Mouse (Mus musculus) urinary bladder, postnatal 4 days (tissue): ENCODE measurements at regions not wholly inside any gene's neighbourhood (a gene's known extent, or its start where the extent isn't known, plus 50 kb on each side); places are given as distances from the start of the nearest gene placed in this dataset.
A peak's percentile ranks its signal among the peaks of the same experiment; 100 is the strongest.

Experiments used
- DNase-seq, 2 experiments: peaks; one replicate each; pipeline ENCODE4 v3.0.0; 2021 to 2022; ENCODE audit warnings: low spot score in 2 of 2

- no peak for DNase-seq
Observed at GRCm38 (mm10) chr7:128834894-128835293, 90.2 kb downstream of the Sec23ip start.

GRCm38 (mm10) chr7:128836435-128836834 is 91.7 kb downstream of the Sec23ip start:
- DNase-seq = no peak

- no peak for DNase-seq
Observed at GRCm38 (mm10) chr7:128842561-128842960, 97.8 kb downstream of the Sec23ip start.

- DNase-seq = no peak
Observed at GRCm38 (mm10) chr7:128843576-128843975, 98.8 kb downstream of the Sec23ip start.

GRCm38 (mm10) chr7:128849261-128849660 is 104.5 kb downstream of the Sec23ip start:
- no peak for DNase-seq

GRCm38 (mm10) chr7:128854193-128854592 is 109.5 kb downstream of the Sec23ip start:
- DNase-seq = no peak

GRCm38 (mm10) chr7:128854690-128855343 is 110.1 kb downstream of the Sec23ip start:
- DNase-seq = no peak

GRCm38 (mm10) chr7:128860141-128860540 is 115.4 kb downstream of the Sec23ip start:
- peak; percentile 26 to 72 for DNase-seq

GRCm38 (mm10) chr7:128860709-128861108 is 116.0 kb downstream of the Sec23ip start:
- DNase-seq = no peak

- no peak for DNase-seq
Observed at GRCm38 (mm10) chr7:128861376-128861775, 116.6 kb downstream of the Sec23ip start.

- DNase-seq = no peak
Observed at GRCm38 (mm10) chr7:128868799-128869198, 124.1 kb downstream of the Sec23ip start.

- no peak for DNase-seq
Observed at GRCm38 (mm10) chr7:128884015-128884414, 139.3 kb downstream of the Sec23ip start.

- no peak for DNase-seq
Observed at GRCm38 (mm10) chr7:128885551-128885950, 140.8 kb downstream of the Sec23ip start.

GRCm38 (mm10) chr7:128910134-128910533 is 165.4 kb downstream of the Sec23ip start:
- no peak for DNase-seq

- DNase-seq = no peak
Observed at GRCm38 (mm10) chr7:128937976-128938730, 193.4 kb downstream of the Sec23ip start.

GRCm38 (mm10) chr7:128960575-128960974 is 215.8 kb downstream of the Sec23ip start:
- no peak for DNase-seq

GRCm38 (mm10) chr7:128979904-128980303 is 235.2 kb downstream of the Sec23ip start:
- DNase-seq = no peak

- peak in 1 of 2 experiments; percentile 56 for DNase-seq
Observed at GRCm38 (mm10) chr7:128980827-128981226, 236.1 kb downstream of the Sec23ip start.

- peak in 1 of 2 experiments; percentile 40 for DNase-seq
Observed at GRCm38 (mm10) chr7:128998759-128999158, 254.0 kb downstream of the Sec23ip start.

GRCm38 (mm10) chr7:129002419-129002818 is 254.4 kb upstream of the Plpp4 start:
- no peak for DNase-seq

GRCm38 (mm10) chr7:129003150-129003549 is 253.7 kb upstream of the Plpp4 start:
- no peak for DNase-seq

GRCm38 (mm10) chr7:129016353-129016752 is 240.5 kb upstream of the Plpp4 start:
- no peak for DNase-seq

GRCm38 (mm10) chr7:129027116-129027515 is 229.7 kb upstream of the Plpp4 start:
- no peak for DNase-seq
